Mouse (Mus musculus) bone marrow macrophage, adult 2 months (primary cell): ENCODE results near the gene Mrc2.

Experiments used
- CTCF ChIP-seq: IDR thresholded peaks from 2 replicates; pipeline ENCODE4 v1.5.1; 2012; ENCODE audit warnings: low read depth, mild to moderate bottlenecking, low read length, moderate library complexity
- POLR2A ChIP-seq: IDR thresholded peaks from 2 replicates; pipeline ENCODE4 v1.6.1; 2012; ENCODE audit warnings: mild to moderate bottlenecking, low read depth, low read length, borderline replicate concordance

DNA sequence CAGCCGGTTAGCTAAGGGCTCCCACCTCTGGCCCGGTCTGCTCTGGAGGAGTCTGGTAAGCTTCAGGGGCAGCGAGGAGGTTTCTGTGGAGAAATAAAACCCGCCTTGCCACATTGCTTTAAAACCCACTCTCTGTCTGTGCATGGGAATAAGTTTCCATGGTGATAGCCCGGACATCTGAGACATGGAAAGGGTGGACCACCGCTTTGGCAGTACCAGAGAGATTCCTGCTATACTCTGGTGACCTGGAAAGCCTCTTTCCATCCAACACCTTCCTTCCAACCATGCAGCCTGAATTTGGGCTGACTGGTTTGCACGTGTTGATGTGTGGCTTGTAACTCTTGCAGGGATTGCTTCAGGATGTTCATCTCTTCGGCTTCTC is 21.2 kb downstream of the Mrc2 start:
- TF ChIP-seq CTCF (no peak), POLR2A (no peak)
